Mouse (Mus musculus) megakaryocyte, embryonic 14.5 days (primary cell): ENCODE measurements around the gene Dio3.

Experiments
- FLI1 ChIP-seq: IDR thresholded peaks from 2 replicates; pipeline ENCODE4 v1.6.1; 2012; ENCODE audit warnings: low read length, inconsistent platforms, mixed read lengths
- GATA1 ChIP-seq: IDR thresholded peaks from 3 replicates; pipeline ENCODE4 v1.6.1; 2012; ENCODE audit warnings: mixed read lengths, low read length, inconsistent platforms, borderline replicate concordance

DNA sequence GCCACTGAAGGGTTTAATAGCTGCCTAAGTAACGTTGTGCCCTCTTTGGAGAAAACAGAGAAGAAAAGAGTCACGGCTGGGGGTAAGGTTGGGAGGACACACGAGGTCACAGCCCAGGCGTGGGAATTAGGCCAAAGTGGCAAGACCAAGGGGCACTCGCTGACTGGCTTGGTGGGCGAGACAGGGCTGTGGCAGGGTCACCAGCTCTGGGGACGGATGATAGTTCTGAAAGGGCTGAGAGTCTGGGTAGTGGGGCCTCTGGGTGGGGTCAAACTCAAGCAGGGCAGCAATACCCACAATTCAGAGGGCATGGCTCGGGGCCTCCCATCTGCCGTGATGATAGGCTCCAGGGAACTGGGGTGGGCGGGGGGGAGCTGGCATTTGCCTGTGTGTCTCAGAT is 23.1 kb upstream of the Dio3 start:
- TF ChIP-seq GATA1 (no peak), FLI1 (no peak)
